Mouse (Mus musculus) myocyte (in vitro differentiated cells): ENCODE measurements around the gene Matn4. TPM values are rescaled to one million over a fixed set of nuclear protein-coding genes. Genes with fewer than 3 reads are reported as not detected.

Source experiments
- H3K27me3 ChIP-seq: one replicate; pipeline ENCODE4 v1.6.1; 2011; ENCODE audit not compliant: control insufficient read depth, insufficient read depth, insufficient read length
- H3K36me3 ChIP-seq: one replicate; pipeline ENCODE4 v1.6.1; 2011; ENCODE audit not compliant: control insufficient read depth, insufficient read depth
- H3K4me2 ChIP-seq: one replicate; pipeline ENCODE4 v1.6.1; 2011; ENCODE audit warnings: low read depth, control low read depth
- H3K4me3 ChIP-seq: one replicate; pipeline ENCODE4 v1.5.1; 2011; ENCODE audit warnings: mild to moderate bottlenecking, control low read depth, moderate library complexity
- H3K79me2 ChIP-seq: one replicate; pipeline ENCODE4 v1.6.1; 2011; ENCODE audit not compliant: control insufficient read depth, insufficient read depth
- H3ac ChIP-seq: one replicate; pipeline ENCODE4 v1.6.1; 2011; ENCODE audit not compliant: control insufficient read depth, insufficient read length
- CEBPB ChIP-seq: IDR thresholded peaks from 2 replicates; pipeline ENCODE4 v1.6.1; 2011; ENCODE audit warnings: mild to moderate bottlenecking, moderate library complexity; ENCODE audit not compliant: poor library complexity, insufficient read depth, severe bottlenecking
- E2F4 ChIP-seq: IDR thresholded peaks from one replicate; pipeline ENCODE4 v1.6.1; 2011; ENCODE audit warnings: mild to moderate bottlenecking, control low read depth, moderate library complexity; ENCODE audit not compliant: insufficient read depth
- MAX ChIP-seq: IDR thresholded peaks from one replicate; pipeline ENCODE4 v1.6.1; 2011; ENCODE audit warnings: low read depth, mild to moderate bottlenecking, control low read depth
- MYOD1 ChIP-seq, 3 experiments: IDR thresholded peaks; one replicate each; pipeline ENCODE4 v1.6.1; 2011; ENCODE audit warnings: control low read depth in 2 of 3, low read depth in 2 of 3, mild to moderate bottlenecking in 2 of 3, moderate library complexity in 1 of 3; ENCODE audit not compliant: insufficient read length in 2 of 3, control insufficient read depth in 1 of 3
- MYOG ChIP-seq, 3 experiments: IDR thresholded peaks; one replicate each; pipeline ENCODE4 v1.6.1; 2011; ENCODE audit warnings: control low read depth in 2 of 3, low read depth in 2 of 3, mild to moderate bottlenecking in 2 of 3; ENCODE audit not compliant: insufficient read length in 2 of 3, control insufficient read depth in 1 of 3, insufficient read depth in 1 of 3
- POLR2A ChIP-seq: IDR thresholded peaks from one replicate; pipeline ENCODE4 v1.6.1; 2011; ENCODE audit warnings: low read depth, mild to moderate bottlenecking, control low read depth, moderate library complexity; ENCODE audit not compliant: insufficient read length
- POLR2AphosphoS2 ChIP-seq: IDR thresholded peaks from one replicate; pipeline ENCODE4 v1.6.1; 2011; ENCODE audit warnings: low read depth, control low read depth; ENCODE audit not compliant: insufficient read length
- REST ChIP-seq: IDR thresholded peaks from one replicate; pipeline ENCODE4 v1.6.1; 2011; ENCODE audit warnings: mild to moderate bottlenecking, control low read depth, moderate library complexity; ENCODE audit not compliant: insufficient read depth, insufficient read length
- SRF ChIP-seq: IDR thresholded peaks from one replicate; pipeline ENCODE4 v1.6.1; 2011; ENCODE audit warnings: low read depth; ENCODE audit not compliant: control insufficient read depth, insufficient read length
- TCF12 ChIP-seq: IDR thresholded peaks from one replicate; pipeline ENCODE4 v1.6.1; 2011; ENCODE audit warnings: mild to moderate bottlenecking, control low read depth; ENCODE audit not compliant: poor library complexity, insufficient read depth, severe bottlenecking
- TCF3 ChIP-seq: IDR thresholded peaks from one replicate; pipeline ENCODE4 v1.6.1; 2011; ENCODE audit warnings: low read depth, control low read depth; ENCODE audit not compliant: insufficient read length
- USF1 ChIP-seq: IDR thresholded peaks from one replicate; pipeline ENCODE4 v1.6.1; 2011; ENCODE audit warnings: low read depth, mild to moderate bottlenecking, control low read depth, moderate library complexity
- polyA plus RNA-seq: library from polyadenylated mRNA; unstranded; fragments of >200 nt; fragmentation: generic; extraction: Trizol; gene quantifications from one replicate; pipeline ENCODE4 v1.2.1, GENCODE M21; 2012; ENCODE audit warnings: missing spikeins

Gene Matn4
- polyA plus RNA-seq, 1 experiment = 0.01 TPM

DNA sequence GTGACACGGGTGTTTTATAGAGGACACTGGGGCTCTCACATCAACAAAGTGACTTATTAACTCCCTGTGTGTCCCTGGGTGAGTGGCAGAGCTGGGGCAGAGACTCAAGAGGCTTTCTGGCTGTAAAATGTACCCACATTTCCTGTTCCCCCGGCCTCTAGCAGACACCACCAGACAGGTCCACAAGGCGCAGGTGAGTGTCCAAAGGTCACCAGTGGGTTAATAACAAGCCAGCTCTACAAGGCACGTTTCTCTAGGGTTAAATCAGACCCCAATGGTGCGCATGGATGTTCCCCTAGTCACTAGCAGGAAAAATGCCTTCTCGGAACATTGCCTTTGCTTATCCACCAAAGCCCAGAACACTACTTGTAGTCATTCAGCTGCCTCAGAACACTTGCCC lies 32.8 kb upstream of the Matn4 start:
- H3K4me3 ChIP-seq = no peak overlapping the region
- peak overlapping the region; percentile 82 for H3K4me2 ChIP-seq
- peaks cover 91% of the 10 kb centered on the region for H3K79me2 ChIP-seq
- no peaks in the 10 kb centered on the region for H3K27me3 ChIP-seq
- H3ac ChIP-seq = no peak overlapping the region
- TF ChIP-seq REST (no peak), TCF3 (no peak), MYOG (IDR thresholded peaks at IDR 0.05; ENCODE audit: control insufficient read depth in 1 of 3, insufficient read depth in 1 of 3, insufficient read length in 2 of 3, low read depth in 2 of 3) (no peak), E2F4 (no peak), CEBPB (no peak), TCF12 (no peak), POLR2A (no peak), SRF (no peak), MAX (no peak), USF1 (no peak), MYOD1 (IDR thresholded peaks at IDR 0.05; ENCODE audit: control insufficient read depth in 1 of 3, insufficient read length in 2 of 3, low read depth in 2 of 3) (no peak), POLR2AphosphoS2 (no peak)
- H3K36me3 ChIP-seq = no peaks in the 10 kb centered on the region

DNA sequence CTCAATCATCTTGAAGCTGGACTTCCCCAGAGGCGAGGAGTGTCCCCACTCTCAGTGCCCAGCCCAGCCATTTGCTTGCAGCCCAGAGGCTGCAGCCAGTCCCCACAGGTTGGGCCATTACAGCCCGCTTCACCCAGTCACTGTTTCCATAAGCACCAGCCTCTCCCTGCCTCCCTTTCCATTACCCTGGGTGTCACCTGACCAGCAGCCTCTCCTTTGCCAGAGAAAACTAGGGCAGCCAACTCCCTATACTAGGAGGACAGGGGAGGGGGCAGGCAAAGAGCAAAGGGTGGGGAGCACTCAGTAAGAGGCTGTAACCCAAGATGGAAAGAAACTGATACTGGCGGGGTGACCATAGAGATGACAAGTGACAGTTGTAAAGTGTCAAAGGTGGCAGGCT lies 32.0 kb upstream of the Matn4 start:
- H3K36me3 ChIP-seq = no peaks in the 10 kb centered on the region
- no peak overlapping the region for H3K4me3 ChIP-seq
- no peak overlapping the region for H3ac ChIP-seq
- H3K79me2 ChIP-seq = peaks cover 83% of the 10 kb centered on the region
- peak overlapping the region; percentile 82 for H3K4me2 ChIP-seq
- TF ChIP-seq MYOD1 (IDR thresholded peaks at IDR 0.05; ENCODE audit: control insufficient read depth in 1 of 3, insufficient read length in 2 of 3, low read depth in 2 of 3) = no peak
- no peak for TF ChIP-seq E2F4
- no peak for TF ChIP-seq MAX
- H3K27me3 ChIP-seq = no peaks in the 10 kb centered on the region

DNA sequence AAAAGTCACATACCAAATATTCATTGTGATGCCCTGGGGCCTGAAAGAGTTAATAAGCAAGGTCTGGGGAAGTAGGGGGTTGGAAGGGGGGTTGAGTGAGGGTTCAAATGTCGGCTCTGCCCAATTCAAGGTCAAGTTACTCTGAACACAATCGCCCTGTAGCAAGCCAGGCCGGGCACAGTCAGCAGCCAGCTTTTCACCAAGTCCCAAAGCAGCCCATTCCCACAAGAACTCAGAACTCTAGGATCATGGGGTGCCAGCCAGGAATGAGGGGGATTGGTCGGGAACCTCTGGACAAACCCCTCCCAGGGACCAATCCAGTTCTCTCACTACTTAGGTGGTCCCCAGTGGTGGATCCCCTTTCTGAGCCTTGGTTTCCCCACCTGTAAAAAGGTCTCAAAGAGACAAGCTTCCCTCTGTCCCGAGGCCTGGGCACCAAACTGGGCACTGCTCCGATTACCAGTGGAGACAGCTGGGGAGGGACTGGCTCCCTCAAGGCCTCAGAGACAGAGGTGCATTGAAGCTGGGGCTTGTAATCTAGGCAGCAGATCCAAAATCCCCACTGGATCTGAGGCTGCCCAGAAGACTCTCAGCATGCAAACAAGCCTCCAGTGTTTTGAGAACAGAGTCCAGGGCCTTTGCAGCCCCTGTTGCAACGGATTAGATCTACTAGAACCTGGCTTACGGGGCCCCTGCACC lies 31.4 kb upstream of the Matn4 start:
- Histone ChIP-seq H3K4me3 (no peak overlapping the region), H3K4me2 (peak overlapping the region; percentile 82), H3K79me2 (peaks cover 78% of the 10 kb centered on the region), H3ac (no peak overlapping the region), H3K27me3 (no peaks in the 10 kb centered on the region), H3K36me3 (no peaks in the 10 kb centered on the region)
- TF ChIP-seq CEBPB (no peak), MYOG (IDR thresholded peaks at IDR 0.05; ENCODE audit: control insufficient read depth in 1 of 3, insufficient read depth in 1 of 3, insufficient read length in 2 of 3, low read depth in 2 of 3) (peak in 1 of 3 experiments; percentile 50), MYOD1 (IDR thresholded peaks at IDR 0.05; ENCODE audit: control insufficient read depth in 1 of 3, insufficient read length in 2 of 3, low read depth in 2 of 3) (peak in 1 of 3 experiments; percentile 17)

DNA sequence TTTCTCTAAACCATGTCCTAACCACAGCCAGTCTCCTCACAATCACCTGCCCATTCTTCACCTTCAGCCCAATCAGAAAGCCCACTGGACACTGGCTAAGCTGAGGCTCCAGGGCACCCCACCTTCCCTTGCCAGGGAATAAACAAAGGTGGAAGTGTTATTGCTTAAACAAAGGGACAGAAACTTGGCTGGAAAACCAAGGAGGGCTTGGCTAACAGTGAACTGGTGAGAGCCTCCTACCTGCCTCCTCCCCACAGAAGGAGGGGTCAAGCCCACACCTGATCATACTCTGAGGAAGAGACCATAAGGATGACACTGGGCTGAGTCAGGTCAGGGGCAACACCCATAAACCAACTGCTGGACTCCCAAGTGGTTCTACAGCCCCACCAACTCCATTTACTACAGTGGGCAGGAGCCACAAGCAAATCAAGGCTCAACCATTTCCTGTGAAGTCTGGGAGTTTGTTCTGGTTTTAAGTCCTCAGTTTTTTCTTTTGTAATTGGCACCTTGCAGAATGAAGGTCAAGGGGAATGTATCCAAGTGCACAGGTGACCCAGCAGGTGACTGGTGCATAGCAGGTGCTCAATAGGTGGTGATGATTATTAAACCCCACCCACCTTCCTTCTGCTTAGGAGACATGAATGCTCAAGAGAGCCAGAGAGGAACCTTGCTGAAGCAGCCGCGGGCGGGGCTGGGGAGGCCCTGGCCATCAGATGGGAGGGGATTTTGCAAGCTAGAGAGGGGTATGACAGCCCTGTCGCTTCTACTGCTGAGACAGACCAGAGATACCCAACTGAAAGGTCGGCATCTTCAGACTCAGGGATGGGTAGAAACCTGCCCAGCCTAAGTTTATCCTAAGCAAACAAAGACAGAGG lies 30.5 kb upstream of the Matn4 start:
- Histone ChIP-seq H3K36me3 (no peaks in the 10 kb centered on the region), H3K79me2 (peaks cover 81% of the 10 kb centered on the region), H3K4me2 (peak overlapping the region; percentile 82), H3ac (no peak overlapping the region), H3K4me3 (no peak overlapping the region), H3K27me3 (no peaks in the 10 kb centered on the region)
- no peak for TF ChIP-seq POLR2AphosphoS2
- TF ChIP-seq POLR2A = no peak
- TF ChIP-seq TCF12 = no peak
- no peak for TF ChIP-seq USF1
- no peak for TF ChIP-seq MAX
- TF ChIP-seq REST = no peak
- TF ChIP-seq CEBPB = no peak
- TF ChIP-seq MYOD1 (IDR thresholded peaks at IDR 0.05; ENCODE audit: control insufficient read depth in 1 of 3, insufficient read length in 2 of 3, low read depth in 2 of 3) = no peak
- no peak for TF ChIP-seq SRF
- TF ChIP-seq TCF3 = no peak
- TF ChIP-seq E2F4 = no peak
- TF ChIP-seq MYOG (IDR thresholded peaks at IDR 0.05; ENCODE audit: control insufficient read depth in 1 of 3, insufficient read depth in 1 of 3, insufficient read length in 2 of 3, low read depth in 2 of 3) = no peak

DNA sequence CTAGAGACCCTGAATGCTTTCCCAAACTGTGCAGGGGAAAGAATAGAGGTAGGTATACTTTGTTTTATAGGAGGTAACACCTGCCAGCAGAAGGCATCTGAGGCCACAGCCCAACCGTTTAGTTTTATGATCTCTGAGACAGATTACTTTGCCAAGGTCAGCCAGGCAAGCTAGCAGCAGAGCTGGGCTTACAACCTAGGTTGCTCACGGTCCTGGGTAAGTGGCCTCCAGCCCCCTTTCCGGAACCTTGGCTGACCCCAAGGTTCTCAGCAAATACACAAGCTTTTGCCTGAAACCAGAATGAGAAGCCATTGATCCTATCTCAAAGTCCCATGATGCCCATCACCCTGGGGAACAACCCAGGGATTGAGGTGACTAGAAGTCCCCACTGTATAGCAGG lies 29.7 kb upstream of the Matn4 start:
- no peaks in the 10 kb centered on the region for H3K27me3 ChIP-seq
- H3K36me3 ChIP-seq = peaks cover 2% of the 10 kb centered on the region
- no peak overlapping the region for H3ac ChIP-seq
- peak overlapping the region; percentile 19 for H3K4me2 ChIP-seq
- H3K79me2 ChIP-seq = peaks cover 76% of the 10 kb centered on the region
- no peak overlapping the region for H3K4me3 ChIP-seq
- TF ChIP-seq SRF (no peak), USF1 (no peak), E2F4 (no peak), MYOG (IDR thresholded peaks at IDR 0.05; ENCODE audit: control insufficient read depth in 1 of 3, insufficient read depth in 1 of 3, insufficient read length in 2 of 3, low read depth in 2 of 3) (no peak), CEBPB (no peak), POLR2A (no peak), TCF3 (no peak), MYOD1 (IDR thresholded peaks at IDR 0.05; ENCODE audit: control insufficient read depth in 1 of 3, insufficient read length in 2 of 3, low read depth in 2 of 3) (no peak), REST (no peak), TCF12 (no peak), POLR2AphosphoS2 (no peak), MAX (no peak)
